Mouse (Mus musculus): ENCODE measurements at regions not wholly inside any gene's neighbourhood (a gene's known extent, or its start where the extent isn't known, plus 50 kb on each side); places are given as distances from the start of the nearest gene placed in this dataset.

- DNase-seq (ENCODE audit: extremely low spot score in 1 of 2, low spot score in 2 of 2), result no peak
- intact Hi-C loops (cut with DNase I), result no loop called here
These were observed 198.7 kb downstream of the Ipo11 start for GRCm38 (mm10) chr13:106738011-106738410.

- no peak for DNase-seq (ENCODE audit: extremely low spot score in 1 of 2, low spot score in 2 of 2)
- intact Hi-C loops (cut with DNase I), result no loop called here
These were observed 202.4 kb downstream of the Ipo11 start for GRCm38 (mm10) chr13:106734323-106734722.

DNA sequence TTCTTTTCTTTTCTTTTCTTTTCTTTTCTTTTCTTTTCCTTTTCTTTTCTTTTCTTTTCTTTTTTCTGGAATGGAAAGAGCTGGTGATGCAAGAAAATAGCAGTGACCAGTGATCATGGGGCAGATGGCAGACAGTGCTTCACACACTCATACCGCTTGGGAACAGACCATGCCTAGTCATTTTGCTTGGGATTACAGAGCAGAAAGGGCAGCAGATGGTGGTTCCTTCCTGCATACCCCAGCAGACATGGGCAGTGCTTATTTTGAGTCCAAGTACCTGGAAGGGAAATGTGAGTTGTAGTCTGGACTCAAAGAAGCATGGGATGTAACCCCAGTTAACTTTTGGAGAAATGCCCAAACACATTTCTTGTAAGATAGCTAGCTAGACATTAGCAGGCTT is 203.9 kb downstream of the Ipo11 start:
- DNase-seq (ENCODE audit: extremely low spot score in 1 of 2, low spot score in 2 of 2), result no peak
- intact Hi-C loops (cut with DNase I), result no loop called here

- intact Hi-C loops (cut with DNase I), result no loop called here
These were observed 213.4 kb downstream of the Ipo11 start for GRCm38 (mm10) chr13:106723315-106723714.

GRCm38 (mm10) chr13:106721167-106721566 is 215.6 kb downstream of the Ipo11 start:
- no peak for DNase-seq (ENCODE audit: extremely low spot score in 1 of 2, low spot score in 2 of 2)
- intact Hi-C loops (cut with DNase I), result no loop called here

More at GRCm38 (mm10) chr13:106723315-106723714, 213.4 kb downstream of the Ipo11 start:
- no peak for DNase-seq (ENCODE audit: extremely low spot score in 1 of 2, low spot score in 2 of 2)

DNA sequence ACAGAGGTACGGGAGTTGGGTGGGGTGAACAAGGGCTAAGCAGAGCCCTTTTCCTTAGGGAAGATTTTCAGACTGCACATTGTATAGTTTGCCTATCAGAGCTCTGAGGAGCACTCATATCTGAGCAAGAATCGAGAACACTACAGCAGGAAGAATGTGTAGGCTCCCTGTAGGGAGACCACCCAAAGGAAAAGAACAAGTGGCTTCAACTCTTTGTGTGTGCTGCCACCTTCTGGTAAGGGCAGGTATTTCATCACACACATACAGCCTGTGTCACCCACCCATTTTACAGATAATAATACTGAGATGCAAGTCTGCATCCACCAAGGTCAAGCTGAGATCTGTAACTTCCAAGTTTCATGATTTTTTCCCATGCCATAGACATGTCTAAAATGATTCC is 221.0 kb downstream of the Ipo11 start:
- intact Hi-C loops (cut with DNase I), result loop anchor here (5.0 kb wide), 1 partner anchor 1273 kb away; the partner anchor contains the start of gene Htr1a

GRCm38 (mm10) chr13:106715234-106715633 is 221.5 kb downstream of the Ipo11 start:
- DNase-seq (ENCODE audit: extremely low spot score in 1 of 2, low spot score in 2 of 2), result no peak
- intact Hi-C loops (cut with DNase I), result loop anchor here (5.0 kb wide), 1 partner anchor 1273 kb away; the partner anchor contains the start of gene Htr1a

More for the DNA sequence above, 221.0 kb downstream of the Ipo11 start:
- no peak for DNase-seq (ENCODE audit: extremely low spot score in 1 of 2, low spot score in 2 of 2)

GRCm38 (mm10) chr13:106710580-106710979 is 226.2 kb downstream of the Ipo11 start:
- intact Hi-C loops (cut with DNase I), result no loop called here
- DNase-seq (ENCODE audit: extremely low spot score in 1 of 2, low spot score in 2 of 2), result no peak

DNA sequence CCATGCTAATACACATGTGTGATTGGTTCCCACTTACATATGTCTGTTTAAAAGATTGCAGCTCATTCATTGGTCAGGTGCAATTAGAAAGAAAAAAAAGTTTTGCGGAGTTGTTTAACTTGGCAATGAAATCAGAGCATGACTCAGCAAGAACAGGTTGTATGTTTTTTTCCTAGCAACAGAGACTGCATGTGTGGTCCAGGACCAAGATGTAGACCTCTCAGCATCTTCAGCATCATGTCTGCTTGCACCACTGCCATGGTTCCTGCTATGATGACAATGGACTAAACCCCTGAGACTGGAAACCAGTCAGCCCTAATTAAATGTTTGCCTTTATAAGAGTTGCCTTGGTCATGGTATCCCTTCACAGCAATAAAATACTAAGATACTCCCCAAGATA is 236.4 kb downstream of the Ipo11 start:
- intact Hi-C loops (cut with DNase I), result no loop called here
- DNase-seq (ENCODE audit: extremely low spot score in 1 of 2, low spot score in 2 of 2), result no peak

GRCm38 (mm10) chr13:106699957-106700356 is 236.8 kb downstream of the Ipo11 start:
- no peak for DNase-seq (ENCODE audit: extremely low spot score in 1 of 2, low spot score in 2 of 2)
- intact Hi-C loops (cut with DNase I), result no loop called here

DNA sequence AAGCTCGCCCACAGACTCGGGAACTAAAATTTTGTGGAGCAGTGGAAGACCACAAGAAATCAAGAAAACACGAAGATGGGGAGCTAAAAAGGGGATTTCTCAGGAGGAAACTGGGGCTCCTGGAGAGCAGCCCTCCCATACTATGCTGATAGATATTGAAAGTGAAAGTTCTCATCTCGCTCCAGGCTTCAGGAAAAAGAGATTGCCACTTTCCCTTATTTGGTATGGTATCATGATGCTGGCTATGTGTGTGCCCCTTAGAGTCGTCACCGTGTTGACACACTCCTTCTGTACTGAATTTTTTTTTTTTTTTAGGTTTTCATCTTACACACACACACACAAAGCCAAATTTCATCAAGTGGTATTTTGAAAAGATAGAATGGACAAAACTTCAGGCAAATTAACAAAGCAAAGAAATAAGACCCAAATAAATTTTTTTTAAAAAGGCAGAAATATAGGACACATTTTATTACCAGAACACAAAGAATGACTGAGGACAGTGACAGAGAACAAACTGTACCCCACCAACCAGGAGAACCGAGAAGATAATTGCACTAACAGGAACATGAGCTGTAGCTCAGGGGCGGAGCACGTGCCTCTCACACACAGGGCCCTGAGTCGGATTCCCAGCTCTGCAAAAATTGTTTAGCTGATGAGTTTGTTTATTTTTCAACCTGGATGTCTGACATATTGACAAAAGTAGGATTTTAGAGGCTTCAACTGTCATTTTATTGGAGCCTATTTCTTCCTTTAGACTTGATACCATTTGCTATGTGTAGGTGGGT is 244.8 kb downstream of the Ipo11 start:
- intact Hi-C loops (cut with DNase I), result no loop called here
- no peak for DNase-seq (ENCODE audit: extremely low spot score in 1 of 2, low spot score in 2 of 2)

- DNase-seq (ENCODE audit: extremely low spot score in 1 of 2, low spot score in 2 of 2), result no peak
- intact Hi-C loops (cut with DNase I), result no loop called here
These were observed 246.6 kb downstream of the Ipo11 start for GRCm38 (mm10) chr13:106690125-106690524.

- DNase-seq (ENCODE audit: extremely low spot score in 1 of 2, low spot score in 2 of 2), result no peak
- intact Hi-C loops (cut with DNase I), result no loop called here
These were observed 247.1 kb downstream of the Ipo11 start for GRCm38 (mm10) chr13:106689618-106690017.

DNA sequence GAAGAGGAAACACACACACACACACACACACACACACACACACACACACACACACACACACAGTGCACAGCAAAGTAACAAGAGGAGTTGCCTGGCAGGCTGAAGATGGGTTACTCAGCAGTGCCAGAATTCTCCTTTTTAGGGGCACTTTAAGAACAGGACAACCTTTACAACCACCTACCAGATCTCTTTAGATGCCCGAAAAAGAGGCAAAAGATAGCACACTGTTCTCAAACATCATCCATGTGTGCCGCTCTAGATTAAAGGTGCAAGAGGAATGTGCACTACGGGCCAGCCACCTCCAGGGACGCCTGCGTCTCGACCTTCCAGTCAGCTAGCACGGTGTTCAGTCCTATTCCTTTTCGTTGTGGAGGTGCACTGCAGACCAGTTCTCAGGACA is 247.7 kb downstream of the Ipo11 start:
- DNase-seq (ENCODE audit: extremely low spot score in 1 of 2, low spot score in 2 of 2), result no peak
- intact Hi-C loops (cut with DNase I), result no loop called here

DNA sequence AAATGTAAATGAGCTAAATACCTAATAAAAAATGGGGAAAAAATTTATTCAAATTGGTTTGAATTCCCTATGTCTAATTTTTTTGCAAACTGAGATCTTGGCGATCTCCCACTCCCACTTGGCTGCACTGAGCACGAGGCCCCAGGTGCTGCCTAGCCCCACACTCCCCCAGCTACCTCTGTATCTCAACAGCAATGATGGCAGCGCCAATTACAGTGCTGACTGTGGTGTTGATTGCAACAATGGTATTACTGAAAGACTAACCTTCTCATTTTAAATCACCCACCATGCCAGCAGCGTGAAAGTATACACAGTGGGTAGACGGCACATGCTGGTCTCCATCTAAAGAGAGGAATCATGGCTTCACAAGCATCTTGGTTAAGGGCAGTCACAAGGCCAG is 267.1 kb downstream of the Ipo11 start:
- intact Hi-C loops (cut with DNase I), result no loop called here
- DNase-seq (ENCODE audit: extremely low spot score in 1 of 2, low spot score in 2 of 2), result no peak

GRCm38 (mm10) chr13:106662195-106662594 is 274.6 kb downstream of the Ipo11 start:
- intact Hi-C loops (cut with DNase I), result no loop called here
- DNase-seq (ENCODE audit: extremely low spot score in 1 of 2, low spot score in 2 of 2), result no peak

GRCm38 (mm10) chr13:106649363-106649762 is 287.4 kb downstream of the Ipo11 start:
- intact Hi-C loops (cut with DNase I), result no loop called here
- no peak for DNase-seq (ENCODE audit: extremely low spot score in 1 of 2, low spot score in 2 of 2)

DNA sequence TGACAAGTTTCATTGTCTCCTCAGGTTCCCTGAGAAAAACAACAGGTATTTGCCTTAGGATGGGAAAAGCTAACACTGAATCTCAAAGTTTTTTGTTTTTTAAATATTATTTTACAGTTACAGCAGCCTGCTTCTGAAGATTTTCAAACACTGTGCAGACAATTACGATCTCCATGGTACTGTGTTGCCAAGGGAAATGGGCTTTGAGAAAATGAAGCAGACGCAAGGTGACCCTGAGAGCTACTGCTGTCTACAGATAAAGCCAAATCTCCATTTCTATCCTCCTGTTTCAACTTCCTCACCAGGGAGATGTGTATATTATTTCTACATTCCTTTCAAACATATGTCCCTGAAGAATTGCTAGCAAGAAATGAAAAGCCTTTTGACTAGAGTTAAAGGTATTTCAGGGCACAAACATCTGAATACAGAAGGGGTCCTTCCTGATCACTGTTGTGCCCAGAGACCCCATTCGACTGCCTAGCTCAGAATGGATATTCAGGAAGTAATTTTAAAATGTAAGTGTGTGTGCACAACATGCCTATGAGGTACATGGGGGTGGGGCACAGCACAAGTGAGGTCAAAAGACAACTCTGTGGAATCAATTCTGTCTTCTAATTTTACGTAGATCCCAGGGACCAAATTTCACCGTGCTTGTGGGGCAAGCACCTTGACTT is 293.3 kb downstream of the Ipo11 start:
- no peak for DNase-seq (ENCODE audit: extremely low spot score in 1 of 2, low spot score in 2 of 2)
- intact Hi-C loops (cut with DNase I), result no loop called here

- intact Hi-C loops (cut with DNase I), result no loop called here
- DNase-seq (ENCODE audit: extremely low spot score in 1 of 2, low spot score in 2 of 2), result no peak
These were observed 297.9 kb downstream of the Ipo11 start for GRCm38 (mm10) chr13:106638706-106639385.

DNA sequence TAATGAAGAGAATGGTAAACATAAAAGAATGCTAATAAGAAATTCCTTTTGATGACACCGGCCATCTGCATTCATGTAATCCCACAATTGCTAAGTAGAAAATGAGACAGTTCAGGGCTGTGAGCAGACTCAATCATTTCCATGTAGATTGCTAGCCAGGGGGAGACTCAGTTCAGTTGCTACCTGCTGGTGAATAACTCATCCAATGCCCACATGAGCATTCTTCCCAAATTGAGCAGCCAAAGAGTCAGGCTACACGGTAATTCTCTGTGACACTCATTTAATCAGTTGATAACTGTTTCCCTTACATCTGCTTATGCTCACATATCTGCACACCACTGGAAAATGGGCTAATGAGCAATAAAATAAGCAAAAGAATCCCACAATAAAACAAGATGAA is 345.0 kb downstream of the Ipo11 start:
- no peak for DNase-seq (ENCODE audit: extremely low spot score in 1 of 2, low spot score in 2 of 2)
- intact Hi-C loops (cut with DNase I), result no loop called here
